Mouse (Mus musculus): ENCODE results near the gene Prl3d1. TPM values are rescaled to one million over a fixed set of nuclear protein-coding genes. Genes with fewer than 3 reads are reported as not detected.
"Not testable (repeated sequence)": the region's sequence is repeated elsewhere in the genome, so short reads cannot be mapped to it uniquely, and the experiment has no call there.

Prl3d1 gene
- not detected in 2 replicates for polyA plus RNA-seq (2011; ENCODE audit: insufficient read length, low read depth, missing spikeins)

GRCm38 (mm10) chr13:27093890-27094289 is at the start of gene Prl3d1:
Prl3d1 (plus strand) TSS chr13:27094190.
- not testable (repeated sequence) for H3K4me3 ChIP-seq (ENCODE audit: insufficient read depth, low read length); H3K4me1 ChIP-seq (ENCODE audit: control insufficient read depth, insufficient read depth, low read length); H3K27ac ChIP-seq (ENCODE audit: insufficient read depth, low read length)

GRCm38 (mm10) chr13:27057270-27057669 is 36.7 kb upstream of the Prl3d1 start, which contains the start of gene Prl:
Prl (plus strand) TSS chr13:27057570.
- Histone ChIP-seq H3K4me3 (ENCODE audit: insufficient read depth, low read length) (no peak within 1 kb of the TSS), H3K27ac (ENCODE audit: insufficient read depth, low read length) (no peak within 1 kb of the TSS), H3K4me1 (ENCODE audit: control insufficient read depth, insufficient read depth, low read length) (no peaks in the 10 kb centered on the region)
- TF ChIP-seq CTCF (IDR thresholded peaks at IDR 0.05; ENCODE audit: borderline replicate concordance, insufficient read depth, low read length) (no peak), POLR2A (IDR thresholded peaks at IDR 0.05; ENCODE audit: low read depth, low read length) (no peak)

- H3K27ac ChIP-seq (ENCODE audit: insufficient read depth, low read length) = no peak overlapping the region
- H3K4me3 ChIP-seq (ENCODE audit: insufficient read depth, low read length) = no peak overlapping the region
- TF ChIP-seq POLR2A (IDR thresholded peaks at IDR 0.05; ENCODE audit: low read depth, low read length) = no peak
- no peak for TF ChIP-seq CTCF (IDR thresholded peaks at IDR 0.05; ENCODE audit: borderline replicate concordance, insufficient read depth, low read length)
- no peaks in the 10 kb centered on the region for H3K4me1 ChIP-seq (ENCODE audit: control insufficient read depth, insufficient read depth, low read length)
Measured at GRCm38 (mm10) chr13:27059177-27059576, 34.8 kb upstream of the Prl3d1 start.

- not testable (repeated sequence) for H3K27ac ChIP-seq (ENCODE audit: insufficient read depth, low read length); H3K4me1 ChIP-seq (ENCODE audit: control insufficient read depth, insufficient read depth, low read length); H3K4me3 ChIP-seq (ENCODE audit: insufficient read depth, low read length)
Measured at GRCm38 (mm10) chr13:27121398-27121797, 27.4 kb downstream of the Prl3d1 start, which contains the start of gene Prl3d2. Prl3d2 (plus strand) TSS chr13:27121698.

GRCm38 (mm10) chr13:27148264-27148663 is 54.3 kb downstream of the Prl3d1 start:
- Histone ChIP-seq H3K4me1 (ENCODE audit: control insufficient read depth, insufficient read depth, low read length) (peaks cover 3% of the 10 kb centered on the region; the same call in 1 of the 2 replicates), H3K4me3 (ENCODE audit: insufficient read depth, low read length) (no peak overlapping the region)
- TF ChIP-seq POLR2A (IDR thresholded peaks at IDR 0.05; ENCODE audit: low read depth, low read length) (no peak), CTCF (IDR thresholded peaks at IDR 0.05; ENCODE audit: borderline replicate concordance, insufficient read depth, low read length) (no peak)

More at GRCm38 (mm10) chr13:27148264-27148663, 54.3 kb downstream of the Prl3d1 start:
- no peak overlapping the region; the same call in 1 of the 2 replicates for H3K27ac ChIP-seq (ENCODE audit: insufficient read depth, low read length)

Other genes with a start within 250 kb of the Prl3d1 start
- gene Prl, start 36.6 kb upstream of the Prl3d1 start, polyA plus RNA-seq (2011; ENCODE audit: insufficient read length, low read depth, missing spikeins) = not detected in 2 replicates
- not detected in 2 replicates for gene Prl3d2, start 27.5 kb downstream of the Prl3d1 start, polyA plus RNA-seq (2011; ENCODE audit: insufficient read length, low read depth, missing spikeins)
- gene Prl3d3, start 62.6 kb downstream of the Prl3d1 start, polyA plus RNA-seq (2011; ENCODE audit: insufficient read length, low read depth, missing spikeins) = not detected in 2 replicates
- not detected in 2 replicates for gene Prl3c1, start 102.5 kb downstream of the Prl3d1 start, polyA plus RNA-seq (2011; ENCODE audit: insufficient read length, low read depth, missing spikeins)
- not detected in 2 replicates for gene Prl3b1, start 147.7 kb downstream of the Prl3d1 start, polyA plus RNA-seq (2011; ENCODE audit: insufficient read length, low read depth, missing spikeins)
- 0.37 TPM in 1 of 2 replicates, not detected in the other for gene Prl3a1, start 165.2 kb downstream of the Prl3d1 start, polyA plus RNA-seq (2011; ENCODE audit: insufficient read length, low read depth, missing spikeins)
- gene Prl6a1, start 218.4 kb downstream of the Prl3d1 start, polyA plus RNA-seq (2011; ENCODE audit: insufficient read length, low read depth, missing spikeins) = not detected in 2 replicates